Mouse (Mus musculus) C2C12 (cell line): ENCODE measurements around the gene Grk6. TPM values are rescaled to one million over a fixed set of nuclear protein-coding genes. Genes with fewer than 3 reads are reported as not detected.

Experiments used
- H3K27me3 ChIP-seq: one replicate; pipeline ENCODE4 v1.6.1; 2011; ENCODE audit not compliant: control insufficient read depth, insufficient read depth, insufficient read length
- H3K36me3 ChIP-seq: one replicate; pipeline ENCODE4 v1.6.1; 2011; ENCODE audit not compliant: control insufficient read depth, insufficient read depth
- H3K4me3 ChIP-seq: one replicate; pipeline ENCODE4 v1.5.1; 2011; ENCODE audit warnings: mild to moderate bottlenecking, control low read depth; ENCODE audit not compliant: poor library complexity, insufficient read depth, severe bottlenecking
- H3K79me2 ChIP-seq: one replicate; pipeline ENCODE4 v1.6.1; 2011; ENCODE audit not compliant: control insufficient read depth, insufficient read depth
- H3K79me3 ChIP-seq: one replicate; pipeline ENCODE4 v1.6.1; 2011; ENCODE audit warnings: low read depth, control low read depth
- H3ac ChIP-seq: one replicate; pipeline ENCODE3; 2011; ENCODE audit warnings: low read depth; ENCODE audit not compliant: control insufficient read depth, insufficient read length
- CEBPB ChIP-seq: IDR thresholded peaks from one replicate; pipeline ENCODE4 v1.6.1; 2011; ENCODE audit warnings: low read depth, mild to moderate bottlenecking, control low read depth, moderate library complexity
- CTCF ChIP-seq: IDR thresholded peaks from one replicate; pipeline ENCODE4 v1.5.1; 2011; ENCODE audit not compliant: control insufficient read depth, insufficient read depth, insufficient read length
- FOSL1 ChIP-seq: IDR thresholded peaks from one replicate; pipeline ENCODE4 v1.8.0; 2011; ENCODE audit warnings: mild to moderate bottlenecking, low read length; ENCODE audit not compliant: poor library complexity, insufficient read depth, severe bottlenecking
- MAX ChIP-seq: IDR thresholded peaks from one replicate; pipeline ENCODE4 v1.6.1; 2011; ENCODE audit warnings: mild to moderate bottlenecking, control low read depth
- MYOD1 ChIP-seq: IDR thresholded peaks from one replicate; pipeline ENCODE4 v1.6.1; 2011; ENCODE audit warnings: low read depth; ENCODE audit not compliant: control insufficient read depth, insufficient read length
- MYOG ChIP-seq: IDR thresholded peaks from one replicate; pipeline ENCODE4 v1.6.1; 2011; ENCODE audit not compliant: control insufficient read depth, insufficient read length; ENCODE audit errors: extremely low read depth
- USF1 ChIP-seq: IDR thresholded peaks from one replicate; pipeline ENCODE4 v1.6.1; 2011; ENCODE audit warnings: low read depth, mild to moderate bottlenecking, control low read depth, moderate library complexity
- polyA plus RNA-seq: library from polyadenylated mRNA; unstranded; fragments of >200 nt; fragmentation: generic; extraction: Trizol; gene quantifications from one replicate; pipeline ENCODE4 v1.2.1, GENCODE M21; 2012; ENCODE audit warnings: missing spikeins

Grk6 gene
- polyA plus RNA-seq, 1 experiment, result 81.9 TPM

DNA sequence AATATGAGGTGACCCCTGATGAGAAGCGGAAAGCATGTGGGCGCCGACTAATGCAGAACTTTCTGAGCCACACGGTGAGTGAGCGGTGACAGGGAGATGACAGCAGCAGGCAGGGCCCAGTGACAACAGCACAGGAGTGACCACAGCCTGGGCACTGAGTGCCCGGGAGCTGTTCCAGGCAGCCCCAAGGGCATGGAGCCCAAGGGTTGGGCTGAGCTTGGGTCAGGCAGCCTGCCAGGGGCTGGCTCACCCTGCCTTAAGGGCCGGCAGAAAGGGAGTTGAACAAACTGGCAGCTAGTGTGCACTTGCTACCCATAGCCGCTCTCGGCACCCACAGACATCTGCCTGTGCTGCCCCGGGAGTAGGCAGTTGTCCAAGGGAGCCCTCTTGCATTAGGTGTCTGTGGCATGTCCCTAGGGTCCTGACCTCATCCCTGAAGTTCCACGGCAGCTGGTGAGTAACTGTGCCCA is 5.7 kb downstream of the Grk6 start:
- TF ChIP-seq MYOD1 (peak; percentile 60), MAX (peak; percentile 76), CEBPB (no peak)
- no peak overlapping the region for H3K4me3 ChIP-seq
- H3K79me3 ChIP-seq, result peaks cover 38% of the 10 kb centered on the region
- peaks cover 54% of the 10 kb centered on the region for H3K79me2 ChIP-seq
- no peak overlapping the region for H3ac ChIP-seq
- no peaks in the 10 kb centered on the region for H3K27me3 ChIP-seq
- H3K36me3 ChIP-seq, result peaks cover 46% of the 10 kb centered on the region

DNA sequence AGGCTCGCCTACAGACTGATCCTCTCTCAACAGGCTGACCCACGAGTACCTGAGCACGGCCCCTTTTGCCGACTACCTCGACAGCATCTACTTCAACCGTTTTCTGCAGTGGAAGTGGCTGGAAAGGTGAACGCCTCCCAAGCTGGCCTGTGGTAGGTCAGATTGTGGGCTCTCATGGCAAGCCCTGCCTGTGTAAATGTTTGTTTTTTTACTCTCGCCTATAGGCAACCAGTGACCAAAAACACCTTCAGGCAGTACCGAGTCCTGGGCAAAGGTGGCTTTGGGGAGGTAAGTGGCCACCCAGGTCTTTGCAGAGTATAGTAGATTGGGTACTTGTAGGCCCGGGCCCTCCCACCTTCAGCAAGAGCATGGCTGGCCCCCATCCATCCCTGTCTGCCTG is 6.4 kb downstream of the Grk6 start:
- H3K79me3 ChIP-seq, result peaks cover 30% of the 10 kb centered on the region
- H3K79me2 ChIP-seq, result peaks cover 46% of the 10 kb centered on the region
- TF ChIP-seq MAX (no peak), CEBPB (no peak), CTCF (no peak), MYOG (no peak), USF1 (no peak), MYOD1 (no peak), FOSL1 (no peak)
- peak overlapping the region; percentile 15 for H3ac ChIP-seq
- no peaks in the 10 kb centered on the region for H3K27me3 ChIP-seq
- H3K36me3 ChIP-seq, result peaks cover 54% of the 10 kb centered on the region
- H3K4me3 ChIP-seq, result no peak overlapping the region

DNA sequence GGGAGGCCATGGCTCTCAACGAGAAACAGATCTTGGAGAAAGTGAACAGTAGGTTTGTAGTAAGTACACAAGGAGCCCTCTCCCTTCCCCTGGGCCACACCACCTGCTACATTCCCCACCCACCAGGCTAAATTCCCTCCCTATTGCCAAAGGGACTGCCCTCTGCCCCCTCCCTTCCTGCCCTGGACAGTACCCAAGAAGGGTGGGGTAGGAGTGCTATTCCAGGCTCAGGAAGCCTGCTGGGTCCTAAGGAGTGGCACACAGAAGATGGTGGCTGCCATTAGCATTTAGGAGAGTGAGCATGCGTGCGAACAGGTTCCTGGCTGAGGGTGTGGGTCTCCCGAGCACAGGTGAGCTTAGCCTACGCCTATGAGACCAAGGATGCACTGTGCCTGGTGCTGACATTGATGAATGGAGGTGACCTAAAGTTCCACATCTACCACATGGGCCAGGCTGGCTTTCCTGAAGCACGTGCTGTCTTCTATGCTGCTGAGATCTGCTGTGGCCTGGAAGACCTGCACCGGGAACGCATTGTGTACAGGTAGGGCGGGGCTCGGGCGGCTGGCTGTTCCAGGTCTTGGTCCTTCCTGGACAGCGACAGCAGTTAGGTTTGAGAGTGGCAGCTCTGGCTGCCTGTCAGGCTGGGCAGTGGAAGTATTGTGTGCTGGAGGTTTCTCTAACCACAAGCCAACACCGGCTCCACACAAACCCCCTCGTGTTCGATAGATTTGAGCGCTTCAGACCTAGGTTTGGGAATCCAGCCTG is 7.1 kb downstream of the Grk6 start:
- peaks cover 24% of the 10 kb centered on the region for H3K79me3 ChIP-seq
- no peak overlapping the region for H3ac ChIP-seq
- H3K4me3 ChIP-seq, result no peak overlapping the region
- H3K27me3 ChIP-seq, result no peaks in the 10 kb centered on the region
- peaks cover 39% of the 10 kb centered on the region for H3K79me2 ChIP-seq
- no peak for TF ChIP-seq USF1
- no peak for TF ChIP-seq MYOG
- no peak for TF ChIP-seq MAX
- no peak for TF ChIP-seq MYOD1
- no peak for TF ChIP-seq CEBPB
- peaks cover 61% of the 10 kb centered on the region for H3K36me3 ChIP-seq

DNA sequence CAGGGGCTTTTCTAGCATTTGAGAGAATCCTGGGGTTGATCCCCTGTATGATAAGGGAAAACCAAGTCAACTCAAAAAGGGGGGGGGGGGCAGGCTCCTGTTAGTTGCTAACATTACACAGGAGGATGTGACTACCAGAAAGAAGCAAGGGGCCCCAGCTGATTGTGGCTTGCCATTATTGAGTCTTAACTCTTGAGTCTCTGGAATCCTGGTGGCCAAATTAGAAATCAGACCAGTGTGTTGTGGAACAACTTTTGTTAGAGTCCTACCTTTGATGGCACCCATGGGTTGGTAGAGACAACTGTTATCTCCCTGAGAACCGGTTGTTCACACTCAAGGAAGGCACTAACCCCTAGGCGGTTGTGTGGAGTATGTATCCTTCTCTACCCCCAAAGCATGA is 18.1 kb downstream of the Grk6 start:
- Histone ChIP-seq H3K4me3 (no peak overlapping the region), H3K36me3 (peaks cover 30% of the 10 kb centered on the region), H3K27me3 (no peaks in the 10 kb centered on the region), H3K79me3 (no peaks in the 10 kb centered on the region), H3ac (no peak overlapping the region), H3K79me2 (no peaks in the 10 kb centered on the region)
- no peak for TF ChIP-seq FOSL1
- no peak for TF ChIP-seq USF1
- TF ChIP-seq MYOG, result no peak
- TF ChIP-seq MYOD1, result no peak
- TF ChIP-seq CTCF, result no peak
- no peak for TF ChIP-seq CEBPB
- no peak for TF ChIP-seq MAX

DNA sequence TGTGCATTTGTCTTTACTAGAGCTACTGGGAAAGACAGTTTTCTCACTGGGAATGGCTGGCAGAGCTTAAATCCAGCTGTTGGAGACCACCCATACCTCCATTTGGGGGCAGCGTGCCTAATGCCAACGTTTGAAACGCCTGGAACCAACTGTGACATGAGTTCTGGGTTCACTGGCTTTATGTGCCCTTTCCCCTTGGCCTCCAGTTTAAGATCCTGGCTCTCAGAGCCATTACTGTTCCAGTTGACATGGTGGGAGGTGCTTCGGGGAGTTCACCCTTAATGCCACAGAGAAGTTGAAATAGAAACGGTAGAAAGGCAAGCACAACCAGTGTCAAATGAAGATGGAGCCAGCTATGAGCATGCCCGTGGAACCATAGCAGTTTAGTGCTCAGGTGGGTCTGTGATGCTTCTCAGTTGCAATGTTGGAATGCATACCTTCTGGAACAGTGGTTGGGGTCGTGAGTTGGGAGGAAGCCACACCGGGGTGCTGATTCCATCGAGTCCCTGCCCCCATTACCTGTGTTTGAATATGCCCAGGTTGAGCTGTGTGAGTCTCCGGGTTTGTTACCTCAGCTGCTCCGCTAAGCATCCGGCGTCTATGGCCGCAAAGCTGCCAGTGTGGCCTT is 18.6 kb downstream of the Grk6 start:
- H3K79me3 ChIP-seq, result no peaks in the 10 kb centered on the region
- H3K27me3 ChIP-seq, result no peaks in the 10 kb centered on the region
- H3K79me2 ChIP-seq, result no peaks in the 10 kb centered on the region
- H3K36me3 ChIP-seq, result peaks cover 24% of the 10 kb centered on the region
- H3K4me3 ChIP-seq, result no peak overlapping the region
- no peak for TF ChIP-seq USF1
- TF ChIP-seq CEBPB, result no peak
- TF ChIP-seq MYOG, result no peak
- no peak for TF ChIP-seq FOSL1
- TF ChIP-seq MAX, result no peak
- no peak for TF ChIP-seq CTCF
- TF ChIP-seq MYOD1, result no peak
- no peak overlapping the region for H3ac ChIP-seq
